Mouse (Mus musculus) intestine, embryonic 15.5 days (tissue): ENCODE data around the gene Olfr724. TPM values are rescaled to one million over a fixed set of nuclear protein-coding genes. Genes with fewer than 3 reads are reported as not detected.
"Not testable (repeated sequence)": the region's sequence is repeated elsewhere in the genome, so short reads cannot be mapped to it uniquely, and the experiment has no call there.

ENCODE experiments used
- ATAC-seq: fragments of 200-750 bp; cut with Nextera tagmentation; 2 replicates; pipeline ENCODE4 v1.8.0; 2017; ENCODE audit warnings: moderate TSS enrichment, moderate library complexity
- H3K27ac ChIP-seq: fragments of 300-500 bp; sonication (generic); 2 replicates; pipeline ENCODE4 v1.5.1; 2015; ENCODE audit warnings: mild to moderate bottlenecking, inconsistent platforms
- H3K27me3 ChIP-seq: fragments of 300-500 bp; sonication (generic); replicated peaks from 2 replicates; pipeline ENCODE4 v1.6.1; 2015; ENCODE audit warnings: inconsistent platforms
- H3K36me3 ChIP-seq: fragments of 300-500 bp; sonication (generic); 2 replicates; pipeline ENCODE4 v1.6.1; 2015; ENCODE audit warnings: inconsistent platforms
- H3K4me1 ChIP-seq: fragments of 300-500 bp; sonication (generic); replicated peaks from 2 replicates; pipeline ENCODE4 v1.6.1; 2015; ENCODE audit warnings: inconsistent platforms
- H3K4me2 ChIP-seq: fragments of 300-500 bp; sonication (generic); replicated peaks from 2 replicates; pipeline ENCODE4 v1.6.1; 2015; ENCODE audit warnings: mild to moderate bottlenecking, inconsistent platforms
- H3K4me3 ChIP-seq: fragments of 300-500 bp; sonication (generic); replicated peaks from 2 replicates; pipeline ENCODE4 v1.5.1; 2015; ENCODE audit warnings: inconsistent platforms
- H3K9ac ChIP-seq: fragments of 300-500 bp; sonication (generic); 2 replicates; pipeline ENCODE4 v1.6.1; 2015; ENCODE audit warnings: inconsistent platforms
- H3K9me3 ChIP-seq: fragments of 300-500 bp; sonication (generic); 2 replicates; pipeline ENCODE4 v1.6.1; 2016; ENCODE audit warnings: inconsistent platforms
- whole genome bisulfite sequencing: fragments of 180-500 bp; shearing (Covaris S2); methylation state at CpG from one replicate; pipeline ENCODE4 v1.1.7; 2015; 5-methylcytosine and 5-hydroxymethylcytosine counted together
- polyA plus RNA-seq: library from polyadenylated mRNA; unstranded; fragments of >200 nt; fragmentation: Nextera tagmentation; extraction: Ambion mirVana; gene quantifications from 2 replicates; pipeline ENCODE4 v1.2.1, GENCODE M21; 2015

The Olfr724 gene
- polyA plus RNA-seq: not detected in 2 replicates

DNA sequence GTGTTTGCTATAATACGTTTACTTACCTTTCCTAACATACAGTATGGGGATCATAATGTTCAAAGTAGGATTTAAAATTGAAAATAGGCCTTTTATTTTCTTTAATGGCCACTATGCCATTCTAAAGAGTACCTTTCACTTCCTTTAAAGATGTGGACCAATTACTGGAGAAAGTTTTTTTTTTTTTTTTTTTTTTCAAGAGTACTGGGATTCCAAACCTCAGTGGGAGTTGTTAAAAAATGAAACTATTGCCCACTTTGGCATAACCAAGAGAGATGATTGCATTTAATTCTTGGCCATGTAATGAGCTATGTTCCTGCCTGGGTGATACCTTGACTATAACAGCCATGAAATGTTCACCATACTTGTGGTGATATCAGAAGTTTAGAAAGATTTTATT lies at the start of gene Olfr724:
TSS of gene Olfr724 (minus strand) at position 101 of the 400 bp plus-strand sequence.
- WGBS: 68% methylated on average over 1 of the region's 1 CpGs
- ATAC-seq, H3K36me3 ChIP-seq, H3K27ac ChIP-seq, H3K4me1 ChIP-seq, H3K4me2 ChIP-seq, H3K9me3 ChIP-seq, H3K9ac ChIP-seq, H3K27me3 ChIP-seq, H3K4me3 ChIP-seq: not testable (repeated sequence)

GRCm38 (mm10) chr14:49955890-49956289 lies 7.2 kb downstream of the Olfr724 start:
- no peak for ATAC-seq
- Histone ChIP-seq H3K9ac (no peak overlapping the region), H3K27ac (no peak overlapping the region), H3K36me3 (no peaks in the 10 kb centered on the region), H3K9me3 (no peaks in the 10 kb centered on the region), H3K4me1 (no peaks in the 10 kb centered on the region), H3K27me3 (no peaks in the 10 kb centered on the region), H3K4me2 (no peak overlapping the region), H3K4me3 (no peak overlapping the region)
- 50% methylated on average over 2 of the region's 2 CpGs for WGBS

GRCm38 (mm10) chr14:49931687-49932086 lies 31.4 kb downstream of the Olfr724 start, which contains the start of gene Olfr723:
Olfr723 (minus strand) TSS chr14:49931787.
- not testable (repeated sequence) for H3K4me1 ChIP-seq, H3K36me3 ChIP-seq, H3K27me3 ChIP-seq, H3K4me2 ChIP-seq, H3K4me3 ChIP-seq, H3K27ac ChIP-seq, ATAC-seq, H3K9ac ChIP-seq, H3K9me3 ChIP-seq

Other genes starting within 250 kb of the Olfr724 start
- gene Armh4, start 179.9 kb downstream of the Olfr724 start, polyA plus RNA-seq: 13.5 and 14.9 TPM in 2 replicates
- gene Olfr722, start 61.3 kb downstream of the Olfr724 start, polyA plus RNA-seq: not detected in 2 replicates
- gene Olfr723, start 31.5 kb downstream of the Olfr724 start, polyA plus RNA-seq: not detected in 2 replicates
- not detected in 2 replicates for gene Olfr725, start 77.1 kb upstream of the Olfr724 start, polyA plus RNA-seq
- not detected in 2 replicates for gene Olfr726, start 127.7 kb upstream of the Olfr724 start, polyA plus RNA-seq
- not detected in 2 replicates for gene Olfr727, start 159.9 kb upstream of the Olfr724 start, polyA plus RNA-seq
- not detected in 2 replicates for gene Olfr728, start 179.4 kb upstream of the Olfr724 start, polyA plus RNA-seq
- gene Olfr729, start 189.6 kb upstream of the Olfr724 start, polyA plus RNA-seq: not detected in 2 replicates
- not detected in 2 replicates for gene Olfr730, start 224.9 kb upstream of the Olfr724 start, polyA plus RNA-seq